Mouse (Mus musculus) cortical plate, adult 2 months (tissue): ENCODE data around the gene Iqcj.

Experiments
- CTCF ChIP-seq: fragments of 200-500 bp; IDR thresholded peaks from 2 replicates; pipeline ENCODE4 v1.5.1; 2011; ENCODE audit warnings: mild to moderate bottlenecking, control low read depth, low read length; ENCODE audit not compliant: insufficient read depth; ENCODE audit errors: extremely low read depth
- POLR2A ChIP-seq: fragments of 200-500 bp; IDR thresholded peaks from 2 replicates; pipeline ENCODE4 v1.6.1; 2011; ENCODE audit warnings: mild to moderate bottlenecking, low read length, control low read depth; ENCODE audit not compliant: insufficient read depth; ENCODE audit errors: extremely low read depth

GRCm38 (mm10) chr3:68085024-68085423, 193.0 kb downstream of the Iqcj start:
- TF ChIP-seq CTCF = no peak
- no peak for TF ChIP-seq POLR2A
